14 mouse cellular contexts compared by ENCODE assay signal in genomic region chr2:60054808-60055535, GRCm38 (mm10).
"Had no signal": no experiment of that assay in that cellular context is flagged by ENCODE, and none has a peak within 500 bp of the region (broad histone marks: within the 10 kb centered on the region; RNA-seq: fewer than 3 reads in every experiment).

No protein-coding gene starts in this region.

- H3K27me3 ChIP-seq: kidney, embryonic 15.5 days; liver, embryonic 15.5 days; neural tube, embryonic 12.5 days; stomach, embryonic 15.5 days had no signal

- H3K27ac ChIP-seq: kidney, embryonic 15.5 days; limb, embryonic 10.5 days; liver, embryonic 15.5 days; neural tube, embryonic 12.5 days; stomach, embryonic 15.5 days had no signal

- DNase-seq: kidney, adult 2 months; kidney, postnatal 14 days; lung, embryonic 14.5 days; midbrain, embryonic 14.5 days; retina, postnatal 1 day; right cerebral cortex, postnatal 4 days; spleen, adult 18-20 months; thymus, postnatal 4 days had no signal

- H3K9me3 ChIP-seq: kidney, embryonic 15.5 days; limb, embryonic 10.5 days; liver, embryonic 15.5 days; neural tube, embryonic 12.5 days; stomach, embryonic 15.5 days had no signal

- H3K4me3 ChIP-seq: kidney, embryonic 15.5 days; limb, embryonic 10.5 days; liver, embryonic 15.5 days; neural tube, embryonic 12.5 days; stomach, embryonic 15.5 days had no signal

- H3K36me3 ChIP-seq: limb, embryonic 10.5 days; liver, embryonic 15.5 days; neural tube, embryonic 12.5 days; stomach, embryonic 15.5 days had no signal

- H3K4me2 ChIP-seq: kidney, embryonic 15.5 days; liver, embryonic 11.5 days; liver, embryonic 15.5 days; lung, embryonic 14.5 days; neural tube, embryonic 12.5 days; stomach, embryonic 15.5 days had no signal

- H3K9ac ChIP-seq: kidney, embryonic 15.5 days; liver, embryonic 15.5 days; lung, embryonic 14.5 days; neural tube, embryonic 12.5 days; stomach, embryonic 15.5 days had no signal
